ENCODE assay signal across 8 mouse cellular contexts in the genomic region with DNA sequence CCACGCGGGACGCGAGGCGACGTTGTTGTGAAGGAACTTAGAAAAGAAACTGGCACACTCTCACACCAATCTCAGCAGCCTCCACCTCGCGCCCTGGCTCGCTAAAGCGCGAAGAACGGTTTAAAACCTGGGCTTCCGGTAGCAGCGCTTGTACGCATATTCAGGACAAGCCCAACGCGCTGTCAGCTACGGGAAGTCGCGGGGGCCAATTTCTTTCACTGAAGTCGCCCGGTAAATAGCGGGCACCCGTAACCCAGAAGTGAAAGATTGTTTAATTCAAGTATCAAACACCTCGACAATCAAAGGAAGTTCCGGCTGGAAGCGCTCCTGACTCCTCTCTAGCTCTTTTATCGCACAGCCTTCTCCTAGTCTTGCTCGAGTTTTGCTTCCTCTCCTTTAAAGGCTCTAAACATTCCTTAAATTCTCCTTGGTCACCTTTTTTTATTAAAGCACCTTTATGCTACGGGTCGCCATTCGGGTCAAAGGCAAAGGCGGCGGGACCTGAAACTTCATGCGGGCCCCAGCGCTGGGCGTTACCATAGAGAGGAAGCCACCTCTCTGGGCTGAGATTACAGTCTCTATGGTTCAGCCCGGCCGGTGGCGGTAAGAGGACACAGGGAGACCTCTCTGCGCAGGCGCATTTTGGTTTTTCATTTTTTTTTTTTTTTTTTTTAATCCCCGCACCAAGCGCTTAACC. TPM values are rescaled to one million over a fixed set of nuclear protein-coding genes. Genes with fewer than 3 reads are reported as not detected.
DNase-seq lines count a peak whose midpoint lies in the region; ATAC-seq lines count a peak whose summit lies in the region.

A gene (plus strand): TSS at position 302 of the 697 bp plus-strand sequence.

- WGBS in heart, embryonic 10.5 days: under 1% methylated on average over 44 of the region's 44 CpGs
- under 1% methylated on average over 44 of the region's 44 CpGs for WGBS in kidney, embryonic 15.5 days

- peak; percentile 93 for ATAC-seq in erythroblast, adult 5-6 weeks (replicated peaks; ENCODE audit: low FRiP score, poor library complexity, severe bottlenecking)
- ATAC-seq in kidney, embryonic 15.5 days (replicated peaks; ENCODE audit: low FRiP score): peak; percentile 98
- ATAC-seq in monocyte, adult 5-6 weeks (replicated peaks; ENCODE audit: insufficient number of reproducible peaks, low FRiP score, low TSS enrichment, poor library complexity, severe bottlenecking): peak; percentile 94

- peak; percentile 91 to 95 for DNase-seq in B cell, adult 2 months
- peak; percentile 99 for DNase-seq in brain, adult 2 months (ENCODE audit: low read depth, low spot score)
- DNase-seq in heart, embryonic 10.5 days (ENCODE audit: low spot score): peak; percentile 97
- DNase-seq in liver: peak; percentile 95
- DNase-seq in spleen, postnatal 4 days (ENCODE audit: low spot score in 2 of 2): peak; percentile 93 to 96

- peaks cover 6% of the 10 kb centered on the region; the same call in 1 of the 2 replicates for H3K36me3 ChIP-seq in heart, embryonic 10.5 days
- H3K36me3 ChIP-seq in kidney, embryonic 15.5 days: peaks cover 12% of the 10 kb centered on the region

- peak within 1 kb of the TSS; percentile 91 for H3K4me3 ChIP-seq in heart, embryonic 10.5 days
- peak within 1 kb of the TSS; percentile 98 for H3K4me3 ChIP-seq in kidney, embryonic 15.5 days (replicated peaks)

- H3K27me3 ChIP-seq in heart, embryonic 10.5 days (ENCODE audit: insufficient read depth, poor library complexity, severe bottlenecking): no peaks in the 10 kb centered on the region
- no peaks in the 10 kb centered on the region for H3K27me3 ChIP-seq in kidney, embryonic 15.5 days

- no peaks in the 10 kb centered on the region for H3K9me3 ChIP-seq in heart, embryonic 10.5 days
- no peaks in the 10 kb centered on the region for H3K9me3 ChIP-seq in kidney, embryonic 15.5 days (replicated peaks)

- peak within 1 kb of the TSS; percentile 70 for H3K4me2 ChIP-seq in kidney, embryonic 15.5 days

- peak within 1 kb of the TSS; percentile 92 for H3K27ac ChIP-seq in heart, embryonic 10.5 days
- H3K27ac ChIP-seq in kidney, embryonic 15.5 days: peak within 1 kb of the TSS; percentile 97

- peak within 1 kb of the TSS; percentile 94 for H3K9ac ChIP-seq in kidney, embryonic 15.5 days

- peaks cover 9% of the 10 kb centered on the region; the same call in 1 of the 2 replicates for H3K4me1 ChIP-seq in heart, embryonic 10.5 days
- H3K4me1 ChIP-seq in kidney, embryonic 15.5 days: peaks cover 19% of the 10 kb centered on the region

RNA-seq across cellular contexts. Expression of the gene that starts here (rescaled TPM):
- total RNA-seq in erythroblast, adult 5-6 weeks (2015; ENCODE audit: low replicate concordance): 17.8 and 24.6 TPM in 2 replicates
- total RNA-seq in erythroblast, adult 5-6 weeks (2017; ENCODE audit: low replicate concordance): 11.4 and 15.3 TPM in 2 replicates
- polyA plus RNA-seq in heart, embryonic 10.5 days (2016; fragmentation: Nextera tagmentation; extraction: Ambion mirVana): 72.3 and 110 TPM in 2 replicates
- polyA plus RNA-seq in kidney, embryonic 15.5 days (2015; fragmentation: Nextera tagmentation; extraction: Ambion mirVana): 43.9 and 50.1 TPM in 2 replicates
- 27.5 to 66.1 TPM (median 30.9 TPM) in 3 replicates for total RNA-seq in monocyte, adult 5-6 weeks (2017)

Comparison
In these comparisons a context has a peak if more than half of its experiments do, and no peak if none do; other contexts are left out.
1. Peak in every context shown above with its lines: DNase-seq, ATAC-seq, H3K4me3 ChIP-seq and H3K27ac ChIP-seq.